Mouse (Mus musculus) adrenal gland, postnatal 10 days (tissue): Measurements from ENCODE around the gene Focad. TPM values are rescaled to one million over a fixed set of nuclear protein-coding genes. Genes with fewer than 3 reads are reported as not detected.
A peak's percentile ranks its signal among the peaks of the same experiment; 100 is the strongest.
"Not testable (repeated sequence)": the region's sequence is repeated elsewhere in the genome, so short reads cannot be mapped to it uniquely, and the experiment has no call there.

ENCODE experiments used
- DNase-seq: peaks from one replicate; pipeline ENCODE4 v3.0.0; 2021; ENCODE audit warnings: mixed read lengths
- total RNA-seq, 2 experiments: library from RNA; stranded (reverse); gene quantifications; 2 replicates each; pipeline ENCODE4 v1.2.3; 2021

Gene Focad
- total RNA-seq, 2 experiments from 2014 or later = 21.0 to 27.2 TPM

DNA sequence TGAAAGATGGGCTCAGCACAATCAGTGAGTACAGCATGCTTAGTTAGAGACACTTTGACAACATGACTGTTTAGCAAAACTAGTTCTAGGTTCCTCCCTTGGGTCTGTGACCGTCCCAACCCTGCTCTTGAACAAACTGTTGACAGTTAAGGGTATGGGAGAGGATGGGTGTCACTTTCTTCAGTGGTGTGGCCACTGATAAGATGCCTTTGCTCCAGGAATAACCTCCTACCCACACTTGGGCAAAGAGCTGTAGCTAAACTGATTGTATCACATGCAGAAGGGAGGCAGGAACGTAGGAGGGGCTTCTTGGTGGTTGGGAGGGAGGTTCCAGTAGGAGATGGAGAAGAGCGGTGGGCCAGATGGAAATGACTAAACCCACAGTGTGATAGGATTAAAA, 213.3 kb downstream of the Focad start:
- no peak for DNase-seq

DNA sequence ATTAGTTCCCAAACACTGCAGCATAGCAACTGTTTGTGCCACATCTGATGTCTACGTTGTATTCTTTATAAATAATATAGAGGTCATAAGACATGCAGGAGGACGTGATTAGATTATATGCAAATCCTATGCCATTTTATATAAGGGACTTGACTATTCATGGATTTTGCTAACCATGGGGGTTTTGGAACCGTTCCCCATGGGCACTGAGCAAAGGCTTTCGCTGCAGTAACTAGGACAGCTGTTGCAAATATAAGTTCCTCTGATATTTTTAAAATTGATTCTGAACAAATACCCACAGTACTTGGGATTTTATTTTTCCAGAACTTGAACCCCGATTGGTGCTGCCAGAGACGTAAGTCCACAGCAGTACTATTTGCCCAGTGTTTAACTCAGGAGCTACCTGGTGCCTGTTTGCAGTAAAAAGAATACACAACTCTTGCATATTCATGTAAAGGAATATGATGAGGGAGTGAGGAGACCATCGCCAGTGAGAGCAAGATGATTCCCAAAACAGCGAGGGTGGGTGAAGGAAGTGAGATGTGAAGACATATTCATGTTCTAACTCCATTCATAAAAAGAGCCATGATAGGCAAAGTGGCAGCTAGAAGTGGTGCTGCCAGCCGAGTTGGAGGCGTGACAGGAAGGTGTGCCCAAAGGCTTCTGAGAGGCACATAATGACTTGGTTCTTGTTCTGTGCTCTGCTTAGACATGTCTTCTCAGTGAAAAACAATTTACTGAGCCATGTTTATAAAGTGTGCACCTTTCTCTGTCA, 214.1 kb downstream of the Focad start:
- DNase-seq = no peak

DNA sequence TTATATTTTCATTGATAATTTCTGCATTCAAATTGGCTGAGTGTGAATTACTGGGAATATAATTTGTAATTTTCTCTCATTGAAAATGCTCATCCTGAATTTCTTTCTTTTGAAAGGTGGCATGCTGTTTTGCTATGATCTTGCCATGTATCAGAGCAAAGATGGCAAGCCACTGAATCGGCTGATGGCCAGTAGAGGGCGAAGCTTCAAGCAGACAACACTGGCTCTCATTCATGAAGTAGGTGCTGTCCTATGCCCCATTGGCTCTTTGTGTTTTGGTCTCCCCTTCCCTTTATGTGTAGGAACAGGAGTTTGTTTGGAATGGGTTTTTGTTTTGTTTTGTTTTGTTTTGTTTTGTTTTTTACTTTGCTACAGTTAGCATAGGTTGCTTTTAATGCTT, 215.2 kb downstream of the Focad start:
- peak; percentile 40 for DNase-seq

DNA sequence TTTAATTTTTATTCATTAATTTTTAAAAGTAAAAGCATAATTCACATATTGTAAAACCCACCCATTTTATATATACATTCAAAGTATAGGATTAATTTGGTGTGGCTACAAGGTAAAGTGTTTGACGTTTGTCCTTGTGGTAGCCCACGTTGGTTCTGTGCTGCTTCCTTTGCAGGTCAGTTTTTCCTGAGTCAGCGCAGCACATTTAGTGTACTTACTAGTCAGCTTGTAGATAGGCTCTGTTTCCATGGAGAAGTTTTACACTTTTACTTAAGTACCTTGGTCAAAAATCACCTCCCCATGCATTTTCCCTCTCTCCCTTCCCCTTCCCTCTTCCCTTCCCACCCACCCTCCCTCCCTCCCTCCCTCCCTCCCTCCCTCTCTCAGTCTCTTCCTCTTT, 220.5 kb downstream of the Focad start:
- DNase-seq = no peak

DNA sequence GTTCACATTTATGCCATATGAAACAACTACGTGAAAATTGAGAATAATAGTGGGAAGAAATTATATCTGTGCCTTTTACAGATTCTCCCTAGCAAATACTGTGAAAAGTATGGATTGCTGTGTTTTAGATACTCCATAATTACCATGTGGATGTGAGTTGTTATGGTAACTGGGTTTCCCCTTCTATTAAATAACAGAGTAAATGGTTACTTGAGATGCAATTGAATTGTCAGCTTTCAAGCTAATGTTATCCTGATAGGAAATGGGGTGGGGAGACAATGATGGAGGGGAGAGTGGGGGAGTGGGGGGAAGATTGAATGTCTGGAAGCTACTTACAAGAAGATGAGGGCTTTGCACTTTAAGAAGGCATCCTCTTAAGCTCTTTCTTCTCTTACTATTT, 225.6 kb downstream of the Focad start:
- DNase-seq = no peak

DNA sequence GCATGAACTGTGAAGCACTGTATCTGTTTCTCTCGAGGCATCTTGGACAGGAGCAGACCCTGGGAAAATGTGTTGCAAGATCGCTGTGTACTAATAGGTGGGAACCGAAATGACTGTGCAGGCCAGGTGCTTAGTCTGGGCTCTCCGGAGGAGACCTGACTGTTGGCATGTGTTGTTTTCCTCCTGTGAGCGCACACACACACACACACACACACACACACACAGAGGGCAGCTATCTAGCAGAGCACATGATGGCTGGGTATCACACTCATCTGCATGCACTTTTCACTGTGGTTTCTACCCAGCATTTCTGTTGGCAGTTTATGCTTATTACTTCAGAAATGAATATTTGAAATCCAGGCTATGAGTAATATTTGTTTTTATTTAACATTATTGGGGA, 231.0 kb downstream of the Focad start:
- no peak for DNase-seq

DNA sequence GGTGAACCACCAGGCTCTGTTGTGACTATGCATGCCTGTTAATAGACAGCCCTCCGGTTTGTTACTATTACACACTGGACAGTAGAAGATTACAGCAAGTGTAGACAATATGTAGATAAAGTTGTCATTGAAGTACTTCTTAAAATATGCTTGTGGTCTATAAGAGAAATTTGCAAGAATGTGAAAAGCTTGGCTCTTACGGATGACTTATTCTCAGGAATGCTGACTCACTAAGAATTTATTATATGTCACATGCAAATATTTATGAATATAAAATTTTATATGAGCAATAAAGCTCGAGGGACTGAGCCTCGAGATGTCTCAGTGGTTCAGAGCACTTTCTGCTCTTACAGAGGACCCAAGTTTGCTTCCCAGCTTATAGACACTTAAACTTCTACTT, 240.1 kb downstream of the Focad start:
- DNase-seq = no peak

DNA sequence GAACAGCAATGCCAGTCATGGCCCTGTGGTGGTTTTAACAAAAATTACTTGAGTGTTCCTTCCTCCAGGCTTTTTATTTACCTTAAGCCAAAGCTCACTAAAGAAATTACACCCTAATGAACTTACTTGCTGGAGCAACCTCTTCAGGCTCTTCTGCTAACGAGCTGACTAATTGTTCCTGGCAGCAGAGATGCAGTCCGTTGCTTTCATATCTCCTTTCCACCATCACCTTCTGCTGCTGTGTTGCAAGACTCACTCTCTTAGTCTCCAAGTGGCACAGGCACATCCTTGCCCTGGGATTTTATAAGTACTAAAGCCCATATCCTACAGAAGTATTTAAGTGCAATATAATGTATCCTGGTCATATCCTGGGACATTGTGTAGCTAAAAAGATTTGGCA, 242.3 kb downstream of the Focad start:
- no peak for DNase-seq

DNA sequence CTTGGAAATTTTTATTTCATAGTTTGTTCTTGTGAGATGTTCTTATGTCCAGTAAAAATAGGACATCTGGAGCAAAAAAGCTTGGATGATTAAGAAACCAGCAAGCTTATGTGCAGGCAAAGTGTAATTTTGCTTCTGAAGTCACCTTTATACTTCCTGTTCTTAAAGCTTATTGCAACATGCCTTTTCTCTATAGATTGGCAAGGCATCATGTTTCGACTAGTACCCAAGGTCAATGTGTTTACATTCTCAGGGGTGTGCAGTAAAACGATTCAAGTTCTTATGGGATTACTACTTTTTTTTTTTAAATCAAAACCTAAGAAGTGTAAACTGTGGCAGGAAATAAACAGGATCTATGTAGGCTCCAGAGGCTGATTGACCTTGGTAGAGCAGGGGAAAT, 242.9 kb downstream of the Focad start:
- no peak for DNase-seq

DNA sequence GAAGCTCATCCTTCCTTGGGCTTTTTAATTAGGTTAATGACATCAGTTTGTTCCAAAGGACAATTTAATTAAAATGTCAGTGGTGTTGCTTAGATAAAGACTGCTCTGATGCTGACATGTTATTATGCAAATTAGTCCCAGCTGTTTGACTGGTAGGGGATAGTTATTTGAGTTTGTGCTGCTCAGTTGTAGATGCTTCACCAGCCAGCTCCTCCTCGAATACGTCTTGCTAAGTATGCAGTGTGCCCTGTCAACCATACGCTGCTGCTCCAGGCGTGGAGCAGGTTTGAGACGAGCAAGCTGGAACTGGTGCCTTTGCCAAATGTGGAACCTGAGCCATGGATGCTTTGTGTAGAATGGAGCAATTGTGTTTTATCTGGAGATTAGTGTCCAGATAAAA, 243.7 kb downstream of the Focad start:
- DNase-seq = no peak

DNA sequence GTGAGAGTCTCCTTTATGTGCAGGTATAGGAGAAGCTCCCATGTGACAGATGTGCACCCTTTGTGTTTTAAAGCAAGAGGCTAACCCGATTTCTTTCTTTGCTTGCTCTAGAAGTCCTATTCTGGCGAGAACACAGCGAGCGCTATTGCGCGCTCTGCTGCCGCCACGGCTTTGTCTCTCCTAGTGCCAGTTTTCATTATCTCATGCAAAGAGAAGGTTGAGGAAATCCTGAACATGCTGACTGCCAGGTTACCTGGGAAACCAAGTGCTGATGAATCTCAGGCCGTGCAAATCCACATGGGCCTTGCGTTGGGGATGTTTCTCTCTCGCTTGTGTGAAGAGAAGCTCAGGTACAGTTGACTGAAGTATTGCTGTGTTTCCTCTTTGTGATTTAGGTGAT, 250.0 kb downstream of the Focad start:
- no peak for DNase-seq

DNA sequence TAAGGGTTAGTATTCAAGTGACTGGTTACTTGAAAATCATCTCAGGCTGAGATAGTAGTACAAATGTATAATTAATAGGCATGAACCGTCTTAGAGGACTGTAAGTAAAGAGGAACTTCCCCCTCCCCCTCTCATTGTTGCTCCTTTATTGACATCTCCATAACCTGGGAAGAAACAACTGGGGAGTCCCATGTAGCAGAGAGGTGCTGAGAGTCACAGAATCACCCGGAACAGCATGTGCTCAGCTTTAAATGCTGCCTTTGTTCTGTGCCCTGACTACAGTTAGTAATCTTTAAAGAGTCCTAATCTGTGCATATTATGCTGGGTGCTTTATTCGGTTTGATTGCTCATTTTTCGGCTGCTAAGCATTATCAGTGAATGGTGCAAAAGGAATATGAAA, 250.6 kb downstream of the Focad start:
- no peak for DNase-seq

DNA sequence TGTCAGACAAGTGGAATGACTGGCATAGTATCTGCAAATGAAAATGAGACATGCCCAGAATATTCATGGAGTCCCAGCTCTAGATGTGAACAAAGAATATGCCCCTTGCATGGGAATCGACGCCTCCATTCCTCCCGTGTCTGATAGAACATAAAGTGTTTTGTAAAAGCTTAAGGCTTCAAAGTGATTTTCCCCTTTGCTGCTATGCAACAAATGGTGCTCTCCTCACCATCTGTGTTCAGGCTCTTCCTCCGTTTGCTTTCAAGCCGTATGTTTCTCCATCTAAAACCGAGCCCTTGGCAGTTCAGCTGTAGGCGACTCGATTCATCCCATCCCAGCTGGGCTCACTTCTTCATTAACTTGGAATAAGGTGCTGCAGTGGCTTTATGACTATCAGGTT, 251.5 kb downstream of the Focad start:
- DNase-seq = no peak

DNA sequence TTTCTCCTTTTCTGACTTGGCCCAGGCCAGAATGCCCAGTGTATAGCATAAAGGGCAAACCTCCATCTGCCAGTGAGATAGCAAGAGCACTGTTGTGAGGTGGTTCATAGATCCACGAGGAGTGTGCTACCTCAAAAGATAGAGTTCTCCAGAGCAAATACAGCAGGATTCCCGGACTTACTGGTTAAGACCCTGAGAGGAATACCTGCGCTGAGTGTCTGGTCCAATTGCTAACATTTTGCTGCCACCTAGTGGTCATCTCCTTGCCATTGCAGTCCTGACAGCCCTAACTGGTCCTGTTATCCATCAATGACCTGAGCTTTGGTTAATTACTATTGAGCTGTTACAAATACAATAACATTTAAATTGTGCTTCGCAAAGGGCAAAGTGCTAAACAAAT, 256.5 kb downstream of the Focad start:
- peak; percentile 67 for DNase-seq

DNA sequence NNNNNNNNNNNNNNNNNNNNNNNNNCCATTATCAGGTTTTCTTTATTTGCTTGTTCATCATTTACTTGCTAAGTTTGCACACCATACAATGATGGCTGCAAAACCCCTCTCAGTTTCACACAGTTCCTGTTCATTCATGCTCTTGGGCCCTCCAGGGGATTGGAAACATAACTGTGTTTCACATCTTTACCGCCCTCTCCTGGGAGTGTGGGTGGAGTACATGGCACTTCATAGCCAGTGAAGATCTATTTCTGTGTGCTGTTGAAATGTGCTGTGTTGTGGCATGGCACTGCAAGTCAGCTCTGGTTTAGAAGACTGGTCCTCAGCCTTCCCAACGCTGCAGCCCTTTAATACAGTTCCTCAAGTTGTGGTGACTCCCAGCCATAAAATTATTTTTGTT, 262.2 kb downstream of the Focad start:
- peak; percentile 25 for DNase-seq

DNA sequence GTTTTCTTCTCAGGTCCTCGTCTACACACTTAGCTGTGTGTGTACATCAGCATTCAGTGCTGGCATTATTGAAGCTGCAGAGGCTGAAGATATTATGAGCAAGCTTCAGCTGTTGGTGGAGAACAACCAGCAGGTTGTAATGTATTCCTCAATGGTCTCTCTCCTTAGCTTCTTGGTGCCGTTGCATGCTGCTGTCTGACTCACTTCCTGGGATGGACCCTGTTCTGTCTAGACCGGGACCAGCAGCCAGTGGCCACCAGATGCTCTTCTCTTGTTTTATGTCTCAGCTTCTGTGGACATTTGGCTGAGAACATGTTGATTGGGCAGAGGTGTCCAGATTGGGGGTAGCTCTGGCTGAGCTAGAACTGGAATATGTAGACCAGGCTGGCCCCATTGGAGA, 263.0 kb downstream of the Focad start:
- no peak for DNase-seq

DNA sequence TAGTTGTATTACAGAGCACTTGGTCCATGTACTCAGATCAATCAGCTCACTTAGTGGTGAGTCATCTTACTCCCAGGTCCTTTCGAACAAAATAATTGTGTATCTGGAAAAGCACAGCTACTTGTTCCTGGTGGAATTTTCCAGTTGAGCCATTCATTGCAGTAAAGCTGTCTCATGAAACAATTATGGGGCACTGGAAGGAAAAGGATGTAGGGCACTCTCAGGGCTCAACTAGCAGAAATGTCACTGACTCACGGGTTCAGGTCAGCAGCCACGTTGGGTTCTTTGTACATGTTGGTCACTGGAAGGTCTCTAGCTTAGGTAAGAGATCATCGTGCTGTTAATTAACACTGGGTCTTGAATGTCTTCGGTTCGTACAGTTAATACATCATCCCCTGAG, 275.5 kb downstream of the Focad start:
- no peak for DNase-seq

DNA sequence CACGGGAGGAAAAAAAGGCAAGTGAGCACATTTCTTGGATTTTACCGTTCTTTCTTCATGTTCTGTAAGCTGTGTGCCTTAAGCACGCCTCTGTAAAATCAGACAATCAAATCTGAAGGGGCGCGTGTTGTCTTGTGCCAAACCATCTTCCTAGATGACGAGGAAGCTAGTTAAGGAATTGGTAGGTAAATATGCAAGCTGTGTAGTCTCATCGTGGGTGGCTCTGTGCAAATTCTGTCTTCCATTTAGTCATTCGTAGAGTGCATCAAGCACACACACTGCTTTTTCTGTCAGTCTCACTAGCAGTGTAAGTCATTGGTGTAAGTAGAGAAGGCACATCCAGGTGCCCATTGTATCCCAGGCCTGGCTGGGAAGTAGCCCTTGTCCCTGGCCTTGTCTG, 276.4 kb downstream of the Focad start:
- DNase-seq = no peak

DNA sequence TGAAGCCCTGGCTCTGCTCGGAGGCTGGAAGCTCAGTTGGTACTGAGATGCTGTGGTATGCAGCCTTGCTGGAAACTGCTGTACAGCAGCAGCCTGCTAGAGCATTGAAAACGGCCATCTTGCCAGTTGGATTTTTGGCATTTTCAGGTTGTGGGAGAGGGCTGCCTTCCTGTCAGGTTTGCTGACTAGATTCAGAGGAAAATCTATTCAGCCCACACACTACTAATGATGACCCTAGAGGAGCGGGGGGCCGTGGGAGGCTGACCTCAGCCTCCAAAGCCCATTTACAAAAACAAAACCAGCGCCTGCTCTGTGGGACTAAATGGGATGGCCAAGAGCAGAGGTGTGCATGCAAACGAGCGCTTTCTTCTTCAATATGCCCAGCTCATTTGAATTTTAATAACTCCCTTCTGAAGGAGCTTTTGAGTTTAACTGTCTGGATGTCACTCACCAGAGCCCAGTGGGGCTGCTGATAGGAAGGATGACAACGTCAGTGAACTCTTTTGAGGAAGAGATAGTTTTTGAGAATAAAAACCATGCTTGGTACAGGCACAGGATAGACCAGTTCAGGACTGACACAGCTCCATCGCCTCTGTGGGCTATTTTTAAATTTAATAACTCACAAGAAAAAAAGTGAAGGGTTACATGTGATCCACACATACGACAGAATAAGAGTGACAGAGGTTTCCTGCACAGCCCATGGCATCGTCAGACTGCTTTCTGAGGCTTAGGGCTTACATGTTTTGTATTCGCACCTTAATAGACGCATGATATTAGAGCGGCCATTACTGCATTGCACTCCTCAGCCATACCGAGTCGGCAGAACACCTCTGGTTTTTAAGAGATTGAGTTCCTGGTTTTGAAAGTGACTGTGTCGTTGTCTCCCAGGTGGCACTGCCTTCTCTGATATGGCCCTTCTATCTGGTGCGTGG, 278.1 kb downstream of the Focad start:
- DNase-seq = no peak

DNA sequence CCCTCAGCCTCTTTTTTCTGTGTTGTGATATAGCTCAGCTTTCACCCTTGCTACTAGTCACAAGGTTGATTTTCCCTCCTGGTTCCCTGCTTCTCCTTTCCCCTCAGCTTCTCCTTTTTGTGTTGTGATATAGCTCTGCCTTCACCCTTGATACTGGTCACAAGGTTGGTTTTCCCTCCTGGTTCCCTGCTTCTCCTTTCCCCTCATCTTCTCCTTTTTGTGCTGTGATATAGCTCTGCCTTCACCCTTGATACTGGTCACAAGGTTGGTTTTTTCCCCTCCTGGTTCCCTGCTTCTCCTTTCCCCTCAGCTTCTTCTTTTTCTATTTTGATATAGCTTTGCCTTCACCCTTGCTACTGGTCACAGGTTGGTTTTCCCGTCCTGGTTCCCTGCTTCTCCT, 295.6 kb downstream of the Focad start:
- DNase-seq = no peak

DNA sequence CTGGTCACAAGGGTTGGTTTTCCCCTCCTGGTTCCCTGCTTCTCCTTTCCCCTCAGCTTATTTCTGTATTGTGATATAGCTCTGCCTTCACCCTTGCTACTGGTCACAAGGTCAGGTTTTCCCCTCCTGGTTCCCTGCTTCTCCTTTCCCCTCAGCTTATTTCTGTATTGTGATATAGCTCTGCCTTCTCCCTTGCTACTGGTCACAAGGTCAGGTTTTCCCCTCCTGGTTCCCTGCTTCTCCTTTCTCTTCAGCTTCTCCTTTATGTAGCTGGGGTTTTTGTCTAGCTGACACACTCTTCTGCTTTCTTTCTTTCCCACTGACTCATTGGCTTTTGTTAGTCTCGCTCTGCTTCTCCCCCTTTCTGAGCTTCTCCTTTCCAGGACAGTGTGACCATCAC, 296.2 kb downstream of the Focad start:
- not testable (repeated sequence) for DNase-seq

DNA sequence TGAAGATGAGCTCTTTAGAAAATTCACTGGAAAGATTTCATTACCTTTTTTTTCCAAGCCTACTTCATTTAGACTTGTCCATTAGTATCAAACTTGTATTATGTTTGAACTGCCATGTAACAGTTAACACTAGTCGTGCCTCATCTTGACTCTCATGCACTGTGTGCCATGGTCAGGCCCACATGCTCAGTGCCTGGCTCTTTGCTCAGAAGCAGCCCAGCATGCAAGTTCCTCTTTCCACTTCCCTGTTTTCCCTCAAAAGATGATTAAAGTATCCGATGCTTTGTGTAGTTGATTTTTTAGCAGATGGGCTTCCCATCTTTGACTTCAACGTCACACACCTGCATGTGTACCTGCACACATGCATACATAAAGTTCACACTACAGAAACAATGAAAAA, 301.3 kb downstream of the Focad start:
- no peak for DNase-seq

DNA sequence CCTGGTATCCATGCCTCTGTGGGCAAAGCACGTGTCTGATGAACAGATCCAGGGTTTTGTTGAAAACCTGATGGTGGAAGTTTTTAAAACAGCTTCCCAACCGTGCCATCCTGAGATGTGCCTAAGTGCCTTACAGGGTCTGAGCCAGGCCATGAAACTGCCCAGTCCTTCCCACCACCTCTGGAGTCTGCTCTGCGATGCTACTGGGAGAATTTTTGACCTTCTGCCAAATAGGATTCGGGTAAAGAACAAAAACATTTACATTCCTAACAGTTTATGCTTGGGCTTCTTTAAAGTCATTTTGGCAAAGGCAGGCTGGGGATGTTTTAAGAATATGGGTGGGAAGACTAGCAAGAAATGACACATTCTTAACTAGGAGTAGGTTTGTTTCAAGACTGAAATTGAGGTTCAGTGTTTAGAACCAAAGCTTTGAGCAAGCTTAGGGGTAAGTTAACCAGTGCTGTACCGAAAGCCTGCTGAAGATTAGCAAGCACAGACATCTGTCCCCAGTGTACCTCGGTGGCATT, 302.6 kb downstream of the Focad start:
- DNase-seq = no peak
